Mouse (Mus musculus) ES-E14 (cell line): ENCODE measurements around the gene Ctnnd2. TPM values are rescaled to one million over a fixed set of nuclear protein-coding genes. Genes with fewer than 3 reads are reported as not detected.

Experiments used
- DNase-seq: peaks from one replicate; pipeline ENCODE4 v3.0.0-alpha.2; 2013; ENCODE audit warnings: low read depth, low spot score
- H3K27ac ChIP-seq: 2 replicates; pipeline ENCODE4 v1.5.1; 2012; ENCODE audit warnings: low read depth, mild to moderate bottlenecking, low read length, moderate library complexity, mixed read lengths; ENCODE audit not compliant: poor library complexity, insufficient read depth, severe bottlenecking
- H3K36me3 ChIP-seq: 2 replicates; pipeline ENCODE4 v1.6.1; 2012; ENCODE audit warnings: mild to moderate bottlenecking, low read length, moderate library complexity, mixed read lengths; ENCODE audit not compliant: control insufficient read depth, poor library complexity, insufficient read depth, severe bottlenecking
- H3K4me1 ChIP-seq, 2 experiments: fragments of 150-350 bp in 1 of 2; sonication (generic) in 1 of 2; 2 replicates each; pipeline ENCODE4 v1.6.1; 2012; ENCODE audit warnings: low read length in 2 of 2, mild to moderate bottlenecking in 1 of 2, mixed read lengths in 1 of 2; ENCODE audit not compliant: control insufficient read depth in 2 of 2, insufficient read depth in 2 of 2, poor library complexity in 1 of 2
- H3K4me3 ChIP-seq, 2 experiments: fragments of 150-350 bp in 1 of 2; sonication (generic) in 1 of 2; 2 replicates each; pipeline ENCODE4 v1.5.1; 2012; ENCODE audit warnings: low read length in 2 of 2, low read depth in 1 of 2, mild to moderate bottlenecking in 1 of 2, mixed read lengths in 1 of 2; ENCODE audit not compliant: insufficient read depth in 1 of 2, poor library complexity in 1 of 2, severe bottlenecking in 1 of 2
- H3K9ac ChIP-seq: 2 replicates; pipeline ENCODE4 v1.6.1; 2012; ENCODE audit warnings: low read depth, mild to moderate bottlenecking, low read length, mixed read lengths; ENCODE audit not compliant: poor library complexity, insufficient read depth, severe bottlenecking
- H3K9me3 ChIP-seq: fragments of 150-350 bp; sonication (generic); 2 replicates; pipeline ENCODE4 v1.6.1; 2012; ENCODE audit warnings: low read depth, mild to moderate bottlenecking, low read length; ENCODE audit not compliant: control insufficient read depth, insufficient read depth
- CHD2 ChIP-seq: IDR thresholded peaks from 2 replicates; pipeline ENCODE4 v1.6.1; 2014; ENCODE audit warnings: mild to moderate bottlenecking, low read depth, low read length, inconsistent platforms
- HCFC1 ChIP-seq: IDR thresholded peaks from 2 replicates; pipeline ENCODE4 v1.6.1; 2012; ENCODE audit warnings: low read length, inconsistent platforms, borderline replicate concordance; ENCODE audit not compliant: insufficient read depth
- MAFK ChIP-seq: IDR thresholded peaks from 2 replicates; pipeline ENCODE4 v1.6.1; 2014; ENCODE audit warnings: mild to moderate bottlenecking, low read depth, low read length, inconsistent platforms; ENCODE audit not compliant: insufficient read depth
- ZC3H11A ChIP-seq: IDR thresholded peaks from 2 replicates; pipeline ENCODE4 v1.6.1; 2012; ENCODE audit warnings: low read depth, mild to moderate bottlenecking, inconsistent platforms, low read length, borderline replicate concordance
- ZNF384 ChIP-seq: IDR thresholded peaks from 2 replicates; pipeline ENCODE4 v1.6.1; 2012; ENCODE audit warnings: low read depth, low read length, inconsistent platforms
- in situ Hi-C, 2 experiments: fragments of 600-800 bp; cut with MboI; formaldehyde crosslinking; loops; one replicate each; pipeline ENCODE4 v1.15.1; 2025; ENCODE audit warnings: low sequenced_read_pairs in 2 of 2, inconsistent platforms in 1 of 2; ENCODE audit not compliant: unreplicated experiment in 2 of 2
- total RNA-seq: library from RNA; depleted of rRNA; stranded (reverse); fragments of 300-350 nt; gene quantifications from 2 replicates; pipeline ENCODE4 v1.2.3, GENCODE M21; 2012

Ctnnd2 gene
- total RNA-seq, 1 experiment: 3.6 TPM

DNA sequence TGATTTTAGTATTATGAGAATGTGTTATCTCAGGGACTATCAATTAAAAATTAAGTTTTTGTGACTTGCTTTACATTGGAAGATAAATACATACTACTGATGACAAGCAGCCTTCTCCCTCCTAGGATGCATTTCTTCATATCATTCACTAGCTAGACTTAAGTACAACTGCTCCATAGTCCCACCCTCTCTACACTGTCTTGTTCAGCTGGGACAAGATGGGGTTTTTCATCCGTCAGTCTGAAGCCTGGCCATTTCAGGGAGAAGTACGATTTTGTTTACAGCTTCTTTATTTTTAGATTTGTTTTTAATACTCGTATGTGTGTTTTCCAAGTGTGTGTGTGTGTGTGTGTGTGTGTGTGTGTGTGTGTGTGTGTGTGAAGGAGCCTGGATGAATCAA, 26.0 kb downstream of the Ctnnd2 start:
- H3K36me3 ChIP-seq: no peaks in the 10 kb centered on the region
- no peaks in the 10 kb centered on the region for H3K9me3 ChIP-seq
- in situ Hi-C loops: no loop called here
- no peak overlapping the region for H3K4me3 ChIP-seq
- no peak for DNase-seq
- no peak overlapping the region for H3K9ac ChIP-seq
- TF ChIP-seq CHD2 (no peak), HCFC1 (no peak), MAFK (no peak), ZC3H11A (no peak), ZNF384 (no peak)
- no peaks in the 10 kb centered on the region; a peak in 1 of 4 replicates for H3K4me1 ChIP-seq
- no peak overlapping the region for H3K27ac ChIP-seq

DNA sequence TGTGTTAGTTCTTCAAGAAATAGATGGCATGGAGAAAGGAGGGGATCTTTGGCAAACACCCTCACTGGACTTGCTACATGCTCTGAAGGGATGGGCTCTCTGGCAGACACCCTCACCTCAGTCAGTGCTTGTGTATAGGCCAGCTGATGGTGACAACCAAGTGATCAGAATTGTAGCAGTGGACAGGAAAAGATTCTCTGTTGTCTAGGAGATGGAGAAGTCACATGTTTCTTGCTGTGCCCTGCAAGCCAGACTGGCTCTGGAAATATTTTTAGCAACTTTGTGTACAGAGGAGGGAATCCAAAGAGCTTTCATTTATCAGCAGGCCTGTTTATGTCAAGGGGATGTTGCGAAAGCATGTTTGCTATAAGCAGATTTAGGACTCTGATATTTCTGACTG, 27.4 kb downstream of the Ctnnd2 start:
- no peaks in the 10 kb centered on the region; a peak in 1 of 4 replicates for H3K4me1 ChIP-seq
- DNase-seq: no peak
- TF ChIP-seq ZNF384: no peak
- no peak for TF ChIP-seq HCFC1
- no peak for TF ChIP-seq CHD2
- TF ChIP-seq ZC3H11A: no peak
- no peak for TF ChIP-seq MAFK
- H3K36me3 ChIP-seq: no peaks in the 10 kb centered on the region
- no peak overlapping the region for H3K4me3 ChIP-seq
- in situ Hi-C loops: no loop called here
- H3K9me3 ChIP-seq: no peaks in the 10 kb centered on the region
- H3K27ac ChIP-seq: no peak overlapping the region
- no peak overlapping the region for H3K9ac ChIP-seq

DNA sequence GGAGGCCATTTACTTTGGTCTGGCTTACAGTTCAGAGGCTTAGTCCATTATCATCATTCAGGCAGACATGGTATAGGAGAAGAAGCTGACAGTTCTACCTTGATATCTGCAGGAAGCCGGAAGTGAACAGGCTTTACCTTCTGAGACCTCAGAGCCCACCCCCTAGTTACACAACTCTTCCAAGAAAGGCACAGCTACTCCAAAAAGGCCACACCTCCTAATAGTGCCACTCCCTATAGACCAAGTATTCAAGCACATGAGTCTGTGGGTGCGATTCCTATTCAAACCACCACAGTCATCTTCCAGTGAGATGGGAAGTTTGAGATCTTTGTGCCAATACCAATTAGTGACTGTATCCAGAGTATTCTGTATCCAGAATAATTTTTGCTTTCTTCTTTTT, 28.8 kb downstream of the Ctnnd2 start:
- no peak for DNase-seq
- Histone ChIP-seq H3K9ac (no peak overlapping the region), H3K9me3 (no peaks in the 10 kb centered on the region), H3K4me3 (peak overlapping the region; percentile 7 to 42; a peak in 2 of 4 replicates), H3K36me3 (no peaks in the 10 kb centered on the region), H3K4me1 (no peaks in the 10 kb centered on the region; a peak in 1 of 4 replicates), H3K27ac (no peak overlapping the region)
- no peak for TF ChIP-seq CHD2
- TF ChIP-seq HCFC1: no peak
- no peak for TF ChIP-seq MAFK
- TF ChIP-seq ZC3H11A: no peak
- TF ChIP-seq ZNF384: no peak
- in situ Hi-C loops: no loop called here

DNA sequence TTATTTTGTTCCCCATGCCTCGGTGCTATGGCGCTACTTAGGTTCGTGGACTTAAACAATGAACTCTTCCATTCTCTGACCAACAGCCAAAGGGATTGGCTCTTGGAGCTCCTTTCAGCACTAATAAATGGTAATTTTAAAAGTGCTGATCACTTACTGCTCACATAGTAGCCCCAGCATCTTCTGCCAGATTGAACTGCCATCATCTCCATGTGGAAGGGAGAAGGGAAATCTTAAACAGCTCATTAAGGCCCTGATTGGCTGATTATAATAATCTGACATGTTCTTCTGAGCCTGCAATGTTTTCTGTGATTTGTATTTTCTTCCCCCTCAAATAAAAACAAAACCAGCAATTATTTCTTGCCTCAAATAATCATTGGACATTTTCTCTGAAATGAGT, 29.2 kb downstream of the Ctnnd2 start:
- Histone ChIP-seq H3K9me3 (no peaks in the 10 kb centered on the region), H3K27ac (no peak overlapping the region), H3K36me3 (no peaks in the 10 kb centered on the region), H3K4me1 (no peaks in the 10 kb centered on the region; a peak in 1 of 4 replicates), H3K4me3 (no peak overlapping the region), H3K9ac (no peak overlapping the region)
- in situ Hi-C loops: no loop called here
- DNase-seq: no peak
- TF ChIP-seq HCFC1 (no peak), MAFK (no peak), ZNF384 (no peak), ZC3H11A (no peak), CHD2 (no peak)

DNA sequence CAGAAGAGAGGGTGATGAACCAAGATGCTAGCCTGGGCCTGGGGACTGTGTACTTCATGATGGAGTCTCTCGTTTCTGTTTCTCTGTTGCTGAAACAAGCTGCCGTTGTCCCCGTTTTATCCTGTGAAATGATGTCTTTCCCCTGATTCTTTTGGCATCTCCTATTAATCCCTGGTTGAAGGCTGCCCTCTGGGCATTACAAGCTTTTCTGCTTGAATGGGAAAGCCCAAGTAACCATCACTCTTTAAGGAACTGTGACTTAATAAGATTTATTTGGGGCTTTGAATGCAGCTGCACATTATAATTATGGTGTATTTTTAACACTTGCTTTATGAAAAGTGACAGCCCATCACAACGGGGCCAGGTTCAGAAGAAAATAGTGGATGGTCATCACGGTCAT, 40.4 kb downstream of the Ctnnd2 start:
- TF ChIP-seq ZNF384 (no peak), MAFK (no peak), CHD2 (no peak)
- no peak overlapping the region for H3K27ac ChIP-seq
- H3K4me3 ChIP-seq: no peak overlapping the region
- H3K9ac ChIP-seq: no peak overlapping the region
- H3K36me3 ChIP-seq: no peaks in the 10 kb centered on the region
- H3K4me1 ChIP-seq: no peaks in the 10 kb centered on the region
- in situ Hi-C loops: no loop called here
- DNase-seq: no peak
- H3K9me3 ChIP-seq: no peaks in the 10 kb centered on the region
